Mouse (Mus musculus): ENCODE measurements at regions not wholly inside any gene's neighbourhood (a gene's known extent, or its start where the extent isn't known, plus 50 kb on each side); places are given as distances from the start of the nearest gene placed in this dataset.

DNA sequence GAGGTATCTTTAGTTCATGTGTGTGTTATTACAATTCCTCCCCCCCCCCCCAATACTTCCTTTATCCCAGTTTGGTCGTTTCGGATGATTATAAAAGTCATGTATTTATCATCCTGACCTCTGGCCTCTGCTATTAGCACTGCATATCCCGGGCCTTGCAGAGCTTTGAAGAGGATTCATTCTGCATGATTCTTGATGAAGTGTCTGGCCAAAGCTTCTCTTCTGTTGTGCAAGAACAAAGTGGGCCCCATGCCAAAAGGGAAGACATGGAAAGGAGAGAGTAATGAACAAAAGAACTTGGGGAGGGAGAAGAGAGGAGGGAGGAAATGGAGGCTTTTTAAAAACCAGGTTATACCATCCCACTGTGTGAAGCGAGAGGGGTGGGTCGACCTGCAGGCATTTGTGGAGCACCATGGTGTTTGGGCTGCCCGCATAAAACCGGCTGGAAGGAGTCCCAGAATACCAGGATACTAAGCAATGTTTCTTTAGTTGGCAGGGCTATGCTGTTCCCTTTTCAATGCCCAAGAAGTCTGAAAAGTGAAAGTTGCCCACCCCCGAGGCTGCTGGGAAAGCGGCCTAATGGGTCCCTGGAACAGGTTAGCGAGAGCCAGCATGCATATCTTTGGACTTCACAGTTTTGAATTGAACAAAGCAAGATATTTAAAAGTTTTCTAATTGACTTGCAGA, 391.3 kb upstream of the Adgrl2 start:
- no peak overlapping the region for H3K4me2 ChIP-seq (ENCODE audit: low read length)
- no peaks in the 10 kb centered on the region for H3K27me3 ChIP-seq (ENCODE audit: insufficient read depth, low read length)
- no peak overlapping the region for H3K9ac ChIP-seq (ENCODE audit: low read depth, low read length)
- H3K9me3 ChIP-seq (replicated peaks; ENCODE audit: low read length), result no peaks in the 10 kb centered on the region
- H3K27ac ChIP-seq, result no peak overlapping the region
- no peak for TF ChIP-seq CTCF (IDR thresholded peaks at IDR 0.05; ENCODE audit: low read depth)
- H3K36me3 ChIP-seq (ENCODE audit: insufficient read depth, low read length), result no peaks in the 10 kb centered on the region
- H3K4me3 ChIP-seq (replicated peaks; ENCODE audit: low read depth, low read length), result no peak overlapping the region
- WGBS, result 71% methylated on average over 10 of the region's 10 CpGs
- DNase-seq (ENCODE audit: low spot score) (no peak), ATAC-seq (replicated peaks; ENCODE audit: low FRiP score, low read depth) (no peak)
- no peaks in the 10 kb centered on the region for H3K4me1 ChIP-seq (replicated peaks; ENCODE audit: insufficient read depth, low read length)

DNA sequence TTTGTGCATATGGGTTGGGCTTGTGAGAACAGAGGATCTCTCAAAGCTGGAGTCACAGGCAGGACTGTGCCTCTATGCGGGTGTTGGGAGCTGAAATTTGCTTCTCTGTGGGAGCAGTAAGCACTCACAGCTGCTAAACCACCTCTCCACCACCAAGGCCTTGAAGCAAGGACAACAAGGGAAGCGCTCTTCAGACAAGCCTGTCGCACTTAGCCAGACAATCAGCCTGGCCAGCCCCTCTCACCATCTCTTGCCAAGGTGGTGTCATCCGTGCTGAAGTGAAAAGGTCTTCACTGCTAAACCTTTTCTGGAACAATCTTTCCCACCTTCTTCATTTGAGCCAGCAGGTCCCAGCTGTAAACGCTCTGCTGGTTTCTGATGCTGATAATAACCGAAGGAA, 390.7 kb upstream of the Adgrl2 start:
- Histone ChIP-seq H3K9me3 (replicated peaks; ENCODE audit: low read length) (no peaks in the 10 kb centered on the region), H3K36me3 (ENCODE audit: insufficient read depth, low read length) (no peaks in the 10 kb centered on the region), H3K4me2 (ENCODE audit: low read length) (no peak overlapping the region), H3K4me1 (replicated peaks; ENCODE audit: insufficient read depth, low read length) (no peaks in the 10 kb centered on the region), H3K27me3 (ENCODE audit: insufficient read depth, low read length) (no peaks in the 10 kb centered on the region), H3K4me3 (replicated peaks; ENCODE audit: low read depth, low read length) (no peak overlapping the region), H3K9ac (ENCODE audit: low read depth, low read length) (no peak overlapping the region), H3K27ac (no peak overlapping the region)
- 73% methylated on average over 6 of the region's 6 CpGs for WGBS
- TF ChIP-seq CTCF (IDR thresholded peaks at IDR 0.05; ENCODE audit: low read depth), result no peak
- DNase-seq (ENCODE audit: low spot score) (no peak), ATAC-seq (replicated peaks; ENCODE audit: low FRiP score, low read depth) (no peak)

DNA sequence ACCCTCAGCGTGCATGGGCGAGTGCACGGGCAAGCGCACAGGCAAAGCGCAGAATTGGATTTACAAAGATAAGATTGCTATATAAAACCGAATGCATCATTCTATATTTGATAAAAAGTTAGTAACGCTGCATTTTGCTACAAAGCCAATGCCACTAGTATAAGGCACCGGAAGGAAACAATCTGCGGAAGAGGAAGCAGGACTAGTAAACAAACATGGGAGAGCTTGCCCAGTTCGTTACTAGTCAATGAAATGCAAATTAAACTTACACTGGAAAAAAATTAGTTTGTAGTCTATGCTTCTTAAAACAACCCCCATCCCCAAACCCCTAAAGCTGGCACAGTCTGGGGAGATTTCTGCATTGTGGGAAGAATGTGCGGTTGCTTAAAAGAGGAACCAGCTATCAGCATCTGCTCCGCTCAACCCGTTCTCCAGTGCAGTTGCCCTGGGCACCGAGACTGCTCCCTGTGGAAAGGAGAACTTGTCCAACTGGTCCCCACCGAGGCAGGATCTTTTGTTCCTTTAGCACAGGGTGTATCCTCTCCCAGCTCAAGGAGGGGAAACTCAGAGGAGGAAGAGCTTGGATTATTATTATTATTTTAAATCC, 389.6 kb upstream of the Adgrl2 start:
- no peaks in the 10 kb centered on the region for H3K9me3 ChIP-seq (replicated peaks; ENCODE audit: low read length)
- no peak overlapping the region for H3K4me2 ChIP-seq (ENCODE audit: low read length)
- DNase-seq (ENCODE audit: low spot score) (no peak), ATAC-seq (replicated peaks; ENCODE audit: low FRiP score, low read depth) (no peak)
- WGBS, result 76% methylated on average over 15 of the region's 15 CpGs
- no peak overlapping the region for H3K9ac ChIP-seq (ENCODE audit: low read depth, low read length)
- no peak overlapping the region for H3K4me3 ChIP-seq (replicated peaks; ENCODE audit: low read depth, low read length)
- H3K27me3 ChIP-seq (ENCODE audit: insufficient read depth, low read length), result no peaks in the 10 kb centered on the region
- no peaks in the 10 kb centered on the region for H3K36me3 ChIP-seq (ENCODE audit: insufficient read depth, low read length)
- no peak for TF ChIP-seq CTCF (IDR thresholded peaks at IDR 0.05; ENCODE audit: low read depth)
- H3K4me1 ChIP-seq (replicated peaks; ENCODE audit: insufficient read depth, low read length), result no peaks in the 10 kb centered on the region
- H3K27ac ChIP-seq, result no peak overlapping the region

DNA sequence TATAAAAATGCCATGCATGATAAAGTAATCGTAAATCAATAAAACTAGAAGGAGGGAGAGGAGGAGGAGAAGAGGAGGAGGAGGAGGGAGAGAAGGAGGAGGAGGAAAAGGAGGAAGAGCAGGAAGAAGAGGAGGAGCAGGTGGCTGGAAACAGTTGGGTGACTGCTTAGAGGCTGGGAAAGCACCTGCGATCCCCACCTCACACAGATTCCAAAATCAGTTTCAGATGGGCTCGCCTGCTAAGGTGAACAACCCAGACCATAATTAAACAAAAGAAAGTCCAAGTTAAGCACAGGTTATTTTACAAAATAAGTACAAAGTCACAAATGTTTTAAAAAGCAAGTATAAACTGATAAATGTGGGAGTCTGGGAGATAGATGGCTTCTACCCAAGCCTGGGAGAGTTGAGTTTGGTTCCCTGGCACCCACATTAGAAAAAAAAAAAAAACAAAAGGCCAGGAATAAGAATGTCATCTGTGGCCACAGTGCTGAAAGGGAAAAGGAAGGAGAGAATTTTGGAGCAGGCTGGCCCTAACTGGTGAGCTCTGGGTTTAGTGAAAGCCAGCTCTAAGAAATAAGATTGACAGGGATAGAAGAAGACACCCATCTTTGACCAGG, 389.0 kb upstream of the Adgrl2 start:
- Histone ChIP-seq H3K36me3 (ENCODE audit: insufficient read depth, low read length) (no peaks in the 10 kb centered on the region), H3K9me3 (replicated peaks; ENCODE audit: low read length) (no peaks in the 10 kb centered on the region), H3K4me2 (ENCODE audit: low read length) (no peak overlapping the region), H3K9ac (ENCODE audit: low read depth, low read length) (no peak overlapping the region), H3K4me3 (replicated peaks; ENCODE audit: low read depth, low read length) (no peak overlapping the region), H3K4me1 (replicated peaks; ENCODE audit: insufficient read depth, low read length) (no peaks in the 10 kb centered on the region), H3K27ac (no peak overlapping the region), H3K27me3 (ENCODE audit: insufficient read depth, low read length) (no peaks in the 10 kb centered on the region)
- DNase-seq (ENCODE audit: low spot score) (no peak), ATAC-seq (replicated peaks; ENCODE audit: low FRiP score, low read depth) (no peak)
- TF ChIP-seq CTCF (IDR thresholded peaks at IDR 0.05; ENCODE audit: low read depth), result no peak
- WGBS, result 83% methylated on average over 3 of the region's 3 CpGs

DNA sequence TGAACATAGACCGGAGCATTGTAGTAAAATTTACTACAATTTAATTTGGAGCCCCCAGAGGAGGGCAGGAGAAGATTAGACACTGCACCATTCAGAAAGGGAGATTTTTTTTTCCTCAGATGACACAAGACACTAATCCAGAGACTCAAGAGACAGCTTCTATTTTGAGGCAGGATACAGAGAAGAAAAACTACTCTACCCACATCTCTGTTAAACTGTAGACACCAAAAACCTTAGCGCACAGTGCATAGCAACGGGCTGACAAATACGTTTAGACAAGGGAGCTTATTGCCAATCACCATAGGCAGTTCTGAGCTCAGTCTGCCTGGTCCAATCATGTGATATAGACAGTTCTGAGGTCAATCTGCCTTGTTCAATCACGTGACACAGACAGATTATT, 381.1 kb upstream of the Adgrl2 start:
- ATAC-seq (replicated peaks; ENCODE audit: low FRiP score, low read depth) (no peak), DNase-seq (ENCODE audit: low spot score) (no peak)
- Histone ChIP-seq H3K27ac (no peak overlapping the region), H3K4me2 (ENCODE audit: low read length) (no peak overlapping the region), H3K4me3 (replicated peaks; ENCODE audit: low read depth, low read length) (no peak overlapping the region), H3K9ac (ENCODE audit: low read depth, low read length) (no peak overlapping the region), H3K4me1 (replicated peaks; ENCODE audit: insufficient read depth, low read length) (no peaks in the 10 kb centered on the region), H3K27me3 (ENCODE audit: insufficient read depth, low read length) (no peaks in the 10 kb centered on the region), H3K9me3 (replicated peaks; ENCODE audit: low read length) (no peaks in the 10 kb centered on the region), H3K36me3 (ENCODE audit: insufficient read depth, low read length) (no peaks in the 10 kb centered on the region)
- WGBS, result 93% methylated on average over 5 of the region's 5 CpGs
- TF ChIP-seq CTCF (IDR thresholded peaks at IDR 0.05; ENCODE audit: low read depth), result no peak

DNA sequence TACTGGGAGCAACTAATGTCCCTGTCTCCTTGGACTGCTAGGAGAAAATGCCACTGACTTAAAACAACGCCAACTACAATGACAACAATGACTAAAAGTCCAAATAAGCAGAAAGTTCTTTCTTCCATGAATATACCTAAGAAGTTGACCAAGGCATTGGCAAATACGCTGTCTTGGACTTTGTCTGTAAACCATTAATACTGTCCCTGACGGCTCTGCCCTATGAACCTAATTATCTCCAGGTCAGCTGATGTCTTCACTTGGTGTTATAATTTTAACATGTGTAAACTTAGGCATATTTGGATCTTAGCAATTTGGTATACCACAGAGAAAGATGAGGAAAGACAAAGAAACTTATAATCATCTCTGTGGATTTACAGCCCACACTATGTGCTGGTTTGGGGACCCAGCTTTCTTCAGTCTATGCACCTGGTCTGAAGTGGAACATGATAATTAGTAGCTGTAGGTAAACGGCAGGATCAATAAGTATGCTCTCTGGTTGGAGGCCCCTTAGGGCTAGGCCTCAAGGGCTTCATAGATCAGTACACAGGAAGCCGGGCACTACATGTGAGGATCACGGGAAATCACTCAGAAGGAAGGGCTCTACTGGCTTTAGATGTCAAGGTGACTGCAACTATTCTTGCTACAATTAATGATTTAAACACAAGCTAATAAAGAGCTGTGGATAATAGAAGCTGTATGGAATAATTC, 380.3 kb upstream of the Adgrl2 start:
- DNase-seq (ENCODE audit: low spot score) (no peak), ATAC-seq (replicated peaks; ENCODE audit: low FRiP score, low read depth) (no peak)
- Histone ChIP-seq H3K27ac (no peak overlapping the region), H3K4me1 (replicated peaks; ENCODE audit: insufficient read depth, low read length) (no peaks in the 10 kb centered on the region), H3K27me3 (ENCODE audit: insufficient read depth, low read length) (no peaks in the 10 kb centered on the region), H3K36me3 (ENCODE audit: insufficient read depth, low read length) (no peaks in the 10 kb centered on the region), H3K9me3 (replicated peaks; ENCODE audit: low read length) (no peaks in the 10 kb centered on the region), H3K4me2 (ENCODE audit: low read length) (no peak overlapping the region), H3K9ac (ENCODE audit: low read depth, low read length) (no peak overlapping the region), H3K4me3 (replicated peaks; ENCODE audit: low read depth, low read length) (no peak overlapping the region)
- no peak for TF ChIP-seq CTCF (IDR thresholded peaks at IDR 0.05; ENCODE audit: low read depth)
- 88% methylated on average over 6 of the region's 6 CpGs for WGBS

All from kidney, postnatal 0 days (tissue).